Mouse (Mus musculus): ENCODE measurements around the gene Olfr11. TPM values are rescaled to one million over a fixed set of nuclear protein-coding genes. Genes with fewer than 3 reads are reported as not detected.

Olfr11 gene
- not detected for total RNA-seq (2021)
- long read RNA-seq, experiment 1: 0 reads
- long read RNA-seq, experiment 2: 0 reads

- DNase-seq (ENCODE audit: low spot score in 2 of 2): no peak
Measured at GRCm38 (mm10) chr13:21642418-21642817, at the start of gene Olfr11. TSS of gene Olfr11 (minus strand) at chr13:21642518.

- no peak for DNase-seq (ENCODE audit: low spot score in 2 of 2)
Measured at GRCm38 (mm10) chr13:21677305-21677704, 35.0 kb upstream of the Olfr11 start, which contains the start of gene Olfr1360. TSS of gene Olfr1360 (minus strand) at chr13:21677405.

- DNase-seq (ENCODE audit: low spot score in 2 of 2): no peak
Measured at GRCm38 (mm10) chr13:21663286-21663685, 21.0 kb upstream of the Olfr11 start, which contains the start of gene Olfr1361. TSS of gene Olfr1361 (minus strand) at chr13:21663386.

GRCm38 (mm10) chr13:21613922-21614321 lies 28.4 kb downstream of the Olfr11 start, which contains the start of gene Olfr1362:
TSS of gene Olfr1362 (minus strand) at chr13:21614022.
- DNase-seq (ENCODE audit: low spot score in 2 of 2): no peak

- no peak for DNase-seq (ENCODE audit: low spot score in 2 of 2)
Measured at GRCm38 (mm10) chr13:21591618-21592017, 50.7 kb downstream of the Olfr11 start.

Other genes starting within 250 kb of the Olfr11 start
- gene Zkscan3, start 239.8 kb downstream of the Olfr11 start, total RNA-seq (2021): 10 to 100 TPM; 37.5 to 37.6 TPM
- 1 to 10 TPM; 1.3 TPM for gene Pgbd1, start 201.5 kb downstream of the Olfr11 start, total RNA-seq (2021)
- gene Zscan26, start 188.8 kb downstream of the Olfr11 start, total RNA-seq (2021): 10 to 100 TPM; 33.9 to 35.6 TPM
- under 1 TPM; 0.69 to 0.74 TPM for gene Nkapl, start 174.0 kb downstream of the Olfr11 start, total RNA-seq (2021)
- gene Zkscan4, start 163.6 kb downstream of the Olfr11 start, total RNA-seq (2021): 1 to 10 TPM; 6.7 to 7.7 TPM
- gene Gm10065, start 163.1 kb downstream of the Olfr11 start, total RNA-seq (2021): not detected
- 10 to 100 TPM; 15.9 to 17.4 TPM for gene AK157302, start 147.3 kb downstream of the Olfr11 start, total RNA-seq (2021)
- 10 to 100 TPM; 64.8 to 76.7 TPM for gene Gm11273, start 141.1 kb downstream of the Olfr11 start, total RNA-seq (2021)
- 10 to 100 TPM; 16.2 to 16.9 TPM for gene Zkscan8, start 111.4 kb downstream of the Olfr11 start, total RNA-seq (2021)
- gene Olfr1366, start 99.7 kb downstream of the Olfr11 start, total RNA-seq (2021): not detected
- gene Olfr1535, start 82.6 kb downstream of the Olfr11 start, total RNA-seq (2021): not detected
- not detected for gene Olfr1364, start 60.8 kb downstream of the Olfr11 start, total RNA-seq (2021)
- gene Olfr1362, start 28.5 kb downstream of the Olfr11 start, total RNA-seq (2021): not detected
- gene Olfr1361, start 20.9 kb upstream of the Olfr11 start, total RNA-seq (2021): not detected
- gene Olfr1360, start 34.9 kb upstream of the Olfr11 start, total RNA-seq (2021): not detected
- not detected for gene Olfr1359, start 55.6 kb upstream of the Olfr11 start, total RNA-seq (2021)
- gene Hist1h2bl, start 73.6 kb upstream of the Olfr11 start, total RNA-seq (2021): 10 to 100 TPM; 31.7 to 51.2 TPM
- 10 to 100 TPM; 17.4 to 55.0 TPM for gene Hist1h2ai, start 73.9 kb upstream of the Olfr11 start, total RNA-seq (2021)
- gene Hist1h3h, start 75.1 kb upstream of the Olfr11 start, total RNA-seq (2021): 10 to 100 TPM; 68.2 to 84.2 TPM
- gene Hist1h2bm, start 79.5 kb upstream of the Olfr11 start, total RNA-seq (2021): 10 to 100 TPM in 1 of 2 experiments, 1 to 10 TPM in 1; 8.6 to 12.7 TPM
- gene Hist1h4j, start 92.5 kb upstream of the Olfr11 start, total RNA-seq (2021): 10 to 100 TPM; 14.3 to 15.3 TPM
- gene Hist1h4k, start 108.0 kb upstream of the Olfr11 start, total RNA-seq (2021): 100 to 1,000 TPM; 229 to 266 TPM
- 10 to 100 TPM; 17.1 to 19.9 TPM for gene Hist1h2ak, start 111.3 kb upstream of the Olfr11 start, total RNA-seq (2021)
- 10 to 100 TPM; 18.8 to 20.0 TPM for gene Hist1h2bn, start 111.6 kb upstream of the Olfr11 start, total RNA-seq (2021)
- 10 to 100 TPM; 10.5 to 20.6 TPM for gene Hist1h1b, start 138.1 kb upstream of the Olfr11 start, total RNA-seq (2021)
- gene Hist1h3i, start 140.9 kb upstream of the Olfr11 start, total RNA-seq (2021): 10 to 100 TPM; 59.5 to 93.2 TPM
- 1 to 10 TPM; 1.7 to 1.8 TPM for gene Hist1h2an, start 144.7 kb upstream of the Olfr11 start, total RNA-seq (2021)
- gene Hist1h2bp, start 144.9 kb upstream of the Olfr11 start, total RNA-seq (2021): 10 to 100 TPM; 12.3 to 16.4 TPM
- gene Hist1h2bq, start 167.7 kb upstream of the Olfr11 start, total RNA-seq (2021): 10 to 100 TPM; 47.8 to 64.2 TPM
- gene Hist1h2ao, start 167.9 kb upstream of the Olfr11 start, total RNA-seq (2021): 10 to 100 TPM; 28.2 to 31.2 TPM
- gene Hist1h4m, start 169.2 kb upstream of the Olfr11 start, total RNA-seq (2021): 100 to 1,000 TPM; 159 to 222 TPM
- gene Hist1h4n, start 189.7 kb upstream of the Olfr11 start, total RNA-seq (2021): 10 to 100 TPM; 30.8 to 35.7 TPM
- 10 to 100 TPM; 20.7 to 37.1 TPM for gene Hist1h2ap, start 191.0 kb upstream of the Olfr11 start, total RNA-seq (2021)
- 10 to 100 TPM; 48.0 to 64.3 TPM for gene Hist1h2br, start 191.2 kb upstream of the Olfr11 start, total RNA-seq (2021)

Data from layer of hippocampus, postnatal 14 days (tissue).